Mouse (Mus musculus): Measurements from ENCODE around the gene Gpsm1. TPM values are rescaled to one million over a fixed set of nuclear protein-coding genes. Genes with fewer than 3 reads are reported as not detected.

Gene Gpsm1
- total RNA-seq, 2 experiments from 2014 or later = 12.9 to 16.6 TPM

- DNase-seq = no peak
Observed at GRCm38 (mm10) chr2:26312812-26313211, 2.5 kb upstream of the Gpsm1 start.

GRCm38 (mm10) chr2:26313394-26313793 lies 1.9 kb upstream of the Gpsm1 start:
- no peak for DNase-seq

- peak; percentile 50 for DNase-seq
Observed at GRCm38 (mm10) chr2:26314281-26315071, 839 bp upstream of the Gpsm1 start.

- peak; percentile 65 for DNase-seq
Observed at GRCm38 (mm10) chr2:26315925-26316311, 603 bp downstream of the Gpsm1 start.

GRCm38 (mm10) chr2:26316576-26317246 lies 1.4 kb downstream of the Gpsm1 start:
- no peak for DNase-seq

GRCm38 (mm10) chr2:26317371-26317770 lies 2.1 kb downstream of the Gpsm1 start:
- no peak for DNase-seq

- no peak for DNase-seq
Observed at GRCm38 (mm10) chr2:26317991-26318672, 2.8 kb downstream of the Gpsm1 start.

GRCm38 (mm10) chr2:26319109-26319508 lies 3.8 kb downstream of the Gpsm1 start:
- DNase-seq = no peak

- no peak for DNase-seq
Observed at GRCm38 (mm10) chr2:26319519-26320244, 4.4 kb downstream of the Gpsm1 start.

- no peak for DNase-seq
Observed at GRCm38 (mm10) chr2:26320245-26321185, 5.2 kb downstream of the Gpsm1 start.

- no peak for DNase-seq
Observed at GRCm38 (mm10) chr2:26323589-26324325, 8.4 kb downstream of the Gpsm1 start.

- no peak for DNase-seq
Observed at GRCm38 (mm10) chr2:26324917-26325316, 9.6 kb downstream of the Gpsm1 start.

- peak; percentile 69 for DNase-seq
Observed at GRCm38 (mm10) chr2:26325386-26326181, 10.3 kb downstream of the Gpsm1 start.

GRCm38 (mm10) chr2:26327852-26328251 lies 12.5 kb downstream of the Gpsm1 start:
- DNase-seq = no peak

- no peak for DNase-seq
Observed at GRCm38 (mm10) chr2:26329402-26329801, 14.1 kb downstream of the Gpsm1 start.

GRCm38 (mm10) chr2:26330056-26330468 lies 14.7 kb downstream of the Gpsm1 start:
- DNase-seq = no peak

GRCm38 (mm10) chr2:26330702-26331101 lies 15.4 kb downstream of the Gpsm1 start:
- DNase-seq = no peak

- DNase-seq = no peak
Observed at GRCm38 (mm10) chr2:26338302-26339203, 23.2 kb downstream of the Gpsm1 start.

GRCm38 (mm10) chr2:26339204-26339551 lies 23.9 kb downstream of the Gpsm1 start:
- DNase-seq = no peak
